Mouse (Mus musculus) heart, embryonic 13.5 days (tissue): ENCODE data around the gene Ovol1. TPM values are rescaled to one million over a fixed set of nuclear protein-coding genes. Genes with fewer than 3 reads are reported as not detected.

Experiments
- ATAC-seq: fragments of 200-750 bp; cut with Nextera tagmentation; 2 replicates; pipeline ENCODE4 v1.8.0; 2017; ENCODE audit warnings: moderate TSS enrichment; ENCODE audit not compliant: insufficient number of reproducible peaks, low FRiP score, low TSS enrichment; ENCODE audit errors: extremely low read depth
- H3K27ac ChIP-seq: fragments of 300-500 bp; sonication (generic); replicated peaks from 2 replicates; pipeline ENCODE4 v1.5.1; 2015; ENCODE audit warnings: moderate library complexity, mild to moderate bottlenecking, inconsistent platforms
- H3K27me3 ChIP-seq: fragments of 300-500 bp; sonication (generic); replicated peaks from 2 replicates; pipeline ENCODE4 v1.6.1; 2015; ENCODE audit warnings: mild to moderate bottlenecking, inconsistent platforms
- H3K36me3 ChIP-seq: fragments of 300-500 bp; sonication (generic); 2 replicates; pipeline ENCODE4 v1.6.1; 2015; ENCODE audit warnings: mild to moderate bottlenecking, inconsistent platforms
- H3K4me1 ChIP-seq: fragments of 300-500 bp; sonication (generic); 2 replicates; pipeline ENCODE4 v1.6.1; 2015; ENCODE audit warnings: inconsistent platforms
- H3K4me2 ChIP-seq: fragments of 300-500 bp; sonication (generic); 2 replicates; pipeline ENCODE4 v1.6.1; 2015; ENCODE audit warnings: inconsistent platforms, mild to moderate bottlenecking, moderate library complexity
- H3K4me3 ChIP-seq: fragments of 300-500 bp; sonication (generic); 2 replicates; pipeline ENCODE4 v1.5.1; 2015; ENCODE audit warnings: moderate library complexity, mild to moderate bottlenecking, inconsistent platforms
- H3K9ac ChIP-seq: fragments of 300-500 bp; sonication (generic); 2 replicates; pipeline ENCODE4 v1.6.1; 2015; ENCODE audit warnings: inconsistent platforms, mild to moderate bottlenecking, moderate library complexity
- H3K9me3 ChIP-seq: fragments of 300-500 bp; sonication (generic); 2 replicates; pipeline ENCODE4 v1.6.1; 2016; ENCODE audit warnings: inconsistent platforms
- WGBS: fragments of 180-500 bp; shearing (Covaris S2); methylation state at CpG from one replicate; pipeline ENCODE4 v1.1.7; 2015; ENCODE audit warnings: mixed read lengths; 5-methylcytosine and 5-hydroxymethylcytosine counted together
- polyA plus RNA-seq: library from polyadenylated mRNA; unstranded; fragments of >200 nt; fragmentation: Nextera tagmentation; extraction: Ambion mirVana; gene quantifications from 2 replicates; pipeline ENCODE4 v1.2.1, GENCODE M21; 2015

Ovol1 gene
- 0.07 and 0.13 TPM in 2 replicates for polyA plus RNA-seq

DNA sequence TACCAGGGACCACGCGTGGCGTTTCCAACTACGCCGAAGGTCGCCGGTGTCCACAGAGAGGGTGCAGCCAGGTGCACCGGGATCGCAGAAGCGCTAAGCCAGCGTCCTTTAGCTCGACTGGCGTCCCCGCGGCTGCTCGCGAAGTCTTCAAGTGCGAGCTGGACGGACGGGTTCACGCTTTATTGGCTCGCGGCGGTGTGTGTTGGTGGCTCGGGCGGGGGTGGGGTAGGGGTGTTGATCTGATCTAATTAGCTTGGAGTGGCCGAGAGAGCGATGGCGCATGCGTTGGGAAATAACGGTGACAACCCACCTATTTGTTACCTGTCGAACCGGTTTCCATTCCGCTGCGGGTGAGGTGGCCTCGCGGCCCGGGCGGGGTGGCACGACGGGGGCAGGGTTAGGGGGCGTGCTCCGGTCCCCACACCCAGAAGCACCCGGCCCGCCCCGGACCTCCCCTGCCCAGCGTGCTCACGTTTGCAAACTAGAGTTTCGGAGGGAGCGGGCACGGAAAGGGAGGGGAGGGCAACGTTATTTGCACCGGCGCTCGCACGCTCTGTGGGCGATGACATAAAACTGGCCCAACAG, at the start of gene Ovol1:
Ovol1 (minus strand) TSS at position 190 of the 585 bp plus-strand sequence.
- peak within 1 kb of the TSS; percentile 77 for H3K4me2 ChIP-seq
- peak within 1 kb of the TSS; percentile 71 for H3K9ac ChIP-seq
- peaks cover 20% of the 10 kb centered on the region for H3K4me1 ChIP-seq
- no peak for ATAC-seq
- under 1% methylated on average over 57 of the region's 57 CpGs for WGBS
- peaks cover 100% of the 10 kb centered on the region for H3K27me3 ChIP-seq
- no peaks in the 10 kb centered on the region for H3K9me3 ChIP-seq
- H3K4me3 ChIP-seq = peak within 1 kb of the TSS; percentile 53
- H3K27ac ChIP-seq = no peak within 1 kb of the TSS
- H3K36me3 ChIP-seq = no peaks in the 10 kb centered on the region

DNA sequence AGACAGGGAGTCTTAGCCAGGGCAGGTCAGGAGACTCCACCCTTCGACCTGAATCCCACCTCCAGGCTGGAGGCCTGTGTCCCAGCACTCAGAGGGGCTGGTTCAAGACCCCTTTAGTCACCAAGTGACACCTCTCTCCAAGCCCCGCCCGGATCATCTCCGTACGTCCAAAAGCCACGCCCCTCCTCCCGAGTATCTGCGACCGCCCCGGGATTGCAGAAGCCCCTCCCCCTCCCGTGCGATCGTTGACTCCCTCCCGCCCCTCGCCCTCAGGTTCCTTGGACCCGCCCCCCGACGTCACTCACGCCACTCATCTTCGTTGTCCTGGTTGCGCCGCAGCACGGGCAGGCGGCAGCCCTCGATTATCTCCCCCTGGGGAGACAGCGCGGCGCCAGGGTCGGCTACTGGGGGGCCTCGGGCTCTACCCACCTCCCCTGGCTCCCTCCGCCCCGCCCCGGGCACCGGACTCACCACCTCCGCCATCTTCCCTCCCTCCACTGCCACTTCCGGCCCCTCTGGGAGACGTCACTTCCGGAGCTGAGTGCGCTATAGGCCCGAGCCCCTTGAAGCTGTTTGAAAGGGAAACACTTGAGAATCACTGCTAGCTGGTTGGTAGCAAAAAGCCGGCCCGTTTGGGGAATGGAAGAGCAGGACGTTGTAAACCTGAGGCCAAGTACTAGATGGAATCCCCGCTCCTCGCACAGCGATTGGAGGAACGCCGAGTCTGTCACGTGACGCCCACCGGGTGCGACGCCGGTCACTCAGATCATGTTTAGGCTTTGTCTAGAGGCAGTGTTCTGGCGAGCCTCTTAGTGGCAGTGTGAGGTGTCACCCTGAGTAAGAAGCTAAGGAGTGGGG, 49.3 kb upstream of the Ovol1 start, which contains the start of gene Kat5:
Kat5 (minus strand) TSS at position 691 of the 858 bp plus-strand sequence.
- peak within 1 kb of the TSS; percentile 88 for H3K4me2 ChIP-seq
- peak within 1 kb of the TSS; percentile 86 for H3K9ac ChIP-seq
- peak; percentile 83 for ATAC-seq

DNA sequence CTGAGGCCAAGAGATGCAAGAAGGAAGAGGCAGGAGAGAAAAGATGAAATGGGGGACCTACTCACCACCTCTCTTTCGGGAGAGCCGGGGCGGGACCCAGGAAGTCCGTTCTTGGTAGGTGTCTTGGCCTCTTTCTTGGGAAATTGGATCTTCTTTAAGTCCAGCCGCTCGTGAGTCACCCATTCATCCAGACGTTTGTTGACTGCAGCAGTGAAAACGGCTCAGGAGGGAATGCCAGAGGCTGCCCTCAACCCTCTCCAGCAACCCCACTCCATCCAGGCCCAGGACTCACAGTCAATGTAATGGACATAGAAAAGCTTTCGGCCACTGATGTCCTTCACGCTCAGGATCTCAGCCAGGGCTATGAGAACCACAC, 48.7 kb upstream of the Ovol1 start:
- 0 out of 2 replicates have a peak, but pooled peaks have one; percentile 14 for ATAC-seq
- peak overlapping the region; percentile 71 for H3K4me3 ChIP-seq
- H3K4me2 ChIP-seq = peak overlapping the region; percentile 88
- peak overlapping the region; percentile 96 for H3K27ac ChIP-seq
- H3K27me3 ChIP-seq = peaks cover 4% of the 10 kb centered on the region; the same call in 1 of the 2 replicates
- peaks cover 27% of the 10 kb centered on the region for H3K4me1 ChIP-seq
- H3K9ac ChIP-seq = peak overlapping the region; percentile 86
- no peaks in the 10 kb centered on the region for H3K9me3 ChIP-seq
- WGBS = 53% methylated on average over 10 of the region's 10 CpGs
- peaks cover 49% of the 10 kb centered on the region for H3K36me3 ChIP-seq

More for the DNA sequence above, 49.3 kb upstream of the Ovol1 start, which contains the start of gene Kat5:
- Histone ChIP-seq H3K27me3 (peaks cover 4% of the 10 kb centered on the region; the same call in 1 of the 2 replicates), H3K4me3 (peak within 1 kb of the TSS; percentile 71), H3K36me3 (peaks cover 43% of the 10 kb centered on the region), H3K9me3 (no peaks in the 10 kb centered on the region), H3K27ac (peak within 1 kb of the TSS; percentile 96), H3K4me1 (peaks cover 27% of the 10 kb centered on the region)
- WGBS = 2% methylated on average over 52 of the region's 55 CpGs

GRCm38 (mm10) chr19:5608707-5609106, 48.3 kb upstream of the Ovol1 start:
- Histone ChIP-seq H3K9me3 (no peaks in the 10 kb centered on the region), H3K27ac (peak overlapping the region; percentile 96), H3K9ac (peak overlapping the region; percentile 86), H3K4me3 (peak overlapping the region; percentile 71), H3K36me3 (peaks cover 53% of the 10 kb centered on the region), H3K4me2 (peak overlapping the region; percentile 88), H3K4me1 (peaks cover 27% of the 10 kb centered on the region), H3K27me3 (peaks cover 4% of the 10 kb centered on the region; the same call in 1 of the 2 replicates)
- ATAC-seq = no peak
- 93% methylated on average over 13 of the region's 13 CpGs for WGBS

DNA sequence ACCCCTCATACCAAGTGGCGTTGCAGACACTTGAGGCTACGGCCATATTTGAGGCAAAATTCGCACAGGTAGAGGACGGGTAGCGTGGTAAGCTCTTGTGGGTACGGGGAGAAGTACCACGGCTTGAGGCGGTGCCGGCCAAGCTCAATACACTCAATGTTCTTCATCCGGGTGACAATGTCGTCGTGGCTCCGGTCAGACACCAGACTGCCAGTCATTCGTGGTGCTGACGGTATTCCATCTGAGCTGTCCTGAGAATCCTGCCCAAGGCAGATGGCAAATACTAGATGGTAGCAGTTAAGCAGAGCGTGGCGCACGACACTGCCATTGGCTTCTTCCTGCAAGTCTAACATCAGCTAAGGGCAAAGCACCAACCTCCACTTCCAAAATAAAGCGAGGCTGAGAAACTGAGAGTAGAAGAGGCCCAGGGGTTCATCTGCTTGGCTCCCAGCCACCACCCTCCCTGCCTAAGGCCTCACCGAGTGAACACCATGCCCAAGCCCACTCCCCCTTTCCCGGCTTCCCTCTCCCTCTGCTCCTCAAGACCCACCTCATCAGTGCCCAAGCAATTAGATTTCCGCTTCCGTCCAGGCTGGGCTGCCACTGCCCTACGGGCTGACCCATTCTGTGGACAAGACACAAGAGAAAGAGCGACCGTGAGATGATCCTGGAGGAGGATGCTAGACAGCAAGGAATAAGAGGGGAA, 47.4 kb upstream of the Ovol1 start:
- H3K4me1 ChIP-seq = peaks cover 35% of the 10 kb centered on the region
- H3K9ac ChIP-seq = no peak overlapping the region
- H3K27me3 ChIP-seq = no peaks in the 10 kb centered on the region
- peaks cover 62% of the 10 kb centered on the region for H3K36me3 ChIP-seq
- H3K27ac ChIP-seq = no peak overlapping the region
- ATAC-seq = no peak
- H3K4me3 ChIP-seq = no peak overlapping the region
- 94% methylated on average over 26 of the region's 26 CpGs for WGBS
- H3K4me2 ChIP-seq = no peak overlapping the region
- no peaks in the 10 kb centered on the region for H3K9me3 ChIP-seq

DNA sequence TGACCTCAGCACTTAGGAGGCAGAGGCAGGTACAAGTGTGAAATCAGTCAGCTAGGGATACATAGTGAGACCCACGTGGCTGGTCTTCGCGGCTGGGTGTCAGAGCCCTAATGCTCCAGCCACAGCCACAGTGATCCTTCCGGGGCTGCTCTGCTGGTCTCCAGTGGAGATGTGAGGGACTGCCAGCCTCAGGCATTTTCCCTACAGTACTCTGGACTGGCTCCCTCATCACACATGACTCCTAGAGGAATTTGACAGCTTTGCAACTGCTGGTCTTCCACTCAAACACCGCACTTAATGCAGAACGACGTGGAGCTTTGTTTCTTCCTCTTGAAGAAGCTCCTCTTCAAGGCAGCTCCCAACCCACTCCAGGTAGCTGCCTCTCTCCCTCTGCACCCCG, 45.8 kb upstream of the Ovol1 start:
- H3K9me3 ChIP-seq = no peaks in the 10 kb centered on the region
- no peak overlapping the region for H3K27ac ChIP-seq
- H3K4me3 ChIP-seq = no peak overlapping the region
- no peaks in the 10 kb centered on the region for H3K27me3 ChIP-seq
- H3K4me1 ChIP-seq = peaks cover 42% of the 10 kb centered on the region
- H3K9ac ChIP-seq = peak overlapping the region; percentile 33; the same call in 1 of the 2 replicates
- ATAC-seq = no peak
- no peak overlapping the region for H3K4me2 ChIP-seq
- 68% methylated on average over 8 of the region's 8 CpGs for WGBS
- peaks cover 64% of the 10 kb centered on the region for H3K36me3 ChIP-seq

DNA sequence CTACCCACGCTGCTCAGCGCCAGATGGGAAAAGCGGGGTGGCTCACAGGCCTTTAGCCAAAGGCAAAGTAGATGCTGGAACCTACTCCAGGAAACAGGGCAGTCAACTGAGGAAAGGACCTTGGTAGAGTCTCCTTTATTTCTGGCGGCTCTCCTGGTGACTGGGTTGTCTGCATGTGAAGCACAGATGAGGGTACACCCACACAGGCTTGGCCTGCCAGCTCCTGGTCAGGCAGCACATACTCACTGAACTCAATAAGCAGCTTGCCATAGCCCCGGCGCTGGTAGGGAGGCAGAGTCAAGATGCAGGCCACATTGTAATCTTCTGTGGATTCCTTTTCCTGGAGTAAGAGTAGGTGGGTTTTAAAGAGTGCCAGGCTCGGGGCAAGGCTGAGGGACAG, 44.7 kb upstream of the Ovol1 start:
- ATAC-seq = no peak
- H3K9me3 ChIP-seq = no peaks in the 10 kb centered on the region
- WGBS = 88% methylated on average over 7 of the region's 7 CpGs

DNA sequence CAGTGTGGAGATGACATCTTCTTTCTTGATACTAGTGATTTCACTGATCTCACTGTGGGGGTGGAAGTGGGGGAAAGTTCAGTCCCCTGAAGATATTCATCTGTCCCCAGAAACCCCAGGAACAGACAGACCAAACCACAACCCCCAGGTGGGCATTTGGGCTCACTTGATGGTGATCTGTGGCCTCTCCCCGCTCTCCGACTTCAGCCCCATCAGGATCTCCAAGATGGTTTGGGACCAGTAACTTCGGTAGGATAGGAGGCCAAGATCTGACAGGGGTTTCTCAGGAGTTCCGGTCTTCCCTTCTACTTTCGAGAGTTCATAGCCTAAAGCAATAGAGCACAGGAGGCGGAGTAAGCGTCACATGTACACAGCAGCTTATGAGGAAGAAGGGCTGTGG, 43.2 kb upstream of the Ovol1 start:
- H3K4me2 ChIP-seq = no peak overlapping the region
- peaks cover 26% of the 10 kb centered on the region for H3K4me1 ChIP-seq
- H3K4me3 ChIP-seq = no peak overlapping the region
- H3K36me3 ChIP-seq = peaks cover 60% of the 10 kb centered on the region
- H3K27me3 ChIP-seq = 0 out of 2 replicates have a peak, but pooled peaks cover 2% of the 10 kb centered on the region
- H3K9ac ChIP-seq = 0 out of 2 replicates have a peak overlapping the region, but pooled peaks have one; percentile 14
- no peak overlapping the region for H3K27ac ChIP-seq
- no peak for ATAC-seq
- no peaks in the 10 kb centered on the region for H3K9me3 ChIP-seq
- WGBS = 90% methylated on average over 7 of the region's 7 CpGs

More for the DNA sequence above, 44.7 kb upstream of the Ovol1 start:
- Histone ChIP-seq H3K4me1 (peaks cover 34% of the 10 kb centered on the region), H3K4me3 (no peak overlapping the region), H3K4me2 (no peak overlapping the region), H3K27me3 (no peaks in the 10 kb centered on the region), H3K36me3 (peaks cover 64% of the 10 kb centered on the region), H3K27ac (no peak overlapping the region), H3K9ac (peak overlapping the region; percentile 10; the same call in 1 of the 2 replicates)

DNA sequence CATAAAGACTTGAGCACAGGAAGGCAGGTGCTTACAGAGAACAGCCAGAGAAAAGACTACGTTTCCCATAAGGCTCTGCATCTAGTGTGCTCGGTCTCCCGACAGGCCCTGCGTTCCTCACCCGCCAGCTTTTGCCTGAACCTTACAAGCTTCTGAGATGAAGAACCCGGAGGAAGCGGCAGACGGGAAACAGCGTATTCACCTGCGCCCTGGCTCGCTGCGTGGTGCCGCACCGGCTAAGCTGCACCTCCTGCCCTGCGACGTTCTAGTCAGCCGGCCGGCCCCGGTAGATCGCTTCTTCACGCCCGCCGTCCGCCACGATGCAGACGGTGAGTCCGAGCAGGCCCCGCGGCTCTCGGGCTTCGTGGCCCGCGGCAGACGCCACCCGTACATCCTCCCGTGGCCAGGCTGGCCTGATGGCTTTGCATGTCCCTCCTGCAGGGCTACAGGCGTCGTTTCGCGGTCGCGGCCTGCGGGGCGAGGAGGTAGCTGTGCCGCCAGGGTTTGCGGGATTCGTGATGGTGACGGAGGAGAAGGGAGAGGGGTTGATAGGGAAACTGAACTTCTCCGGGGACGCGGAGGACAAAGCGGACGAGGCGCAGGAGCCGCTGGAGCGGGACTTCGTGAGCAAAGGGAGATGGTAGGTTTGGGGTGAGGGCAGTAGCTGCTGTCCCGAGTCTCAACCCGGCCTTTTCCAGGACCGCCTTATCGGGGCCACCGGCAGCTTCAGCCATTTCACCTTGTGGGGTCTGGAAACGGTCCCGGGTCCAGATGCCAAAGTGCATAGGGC, 41.5 kb upstream of the Ovol1 start, which contains the start of gene Rnaseh2c:
Rnaseh2c (plus strand) TSS at position 122 of the 790 bp plus-strand sequence.
- H3K27me3 ChIP-seq = peaks cover 9% of the 10 kb centered on the region; the same call in 1 of the 2 replicates
- H3K9me3 ChIP-seq = no peaks in the 10 kb centered on the region
- H3K27ac ChIP-seq = peak within 1 kb of the TSS; percentile 83
- H3K36me3 ChIP-seq = peaks cover 43% of the 10 kb centered on the region
- peak within 1 kb of the TSS; percentile 96 for H3K4me2 ChIP-seq
- H3K4me1 ChIP-seq = peaks cover 20% of the 10 kb centered on the region
- peak within 1 kb of the TSS; percentile 90 for H3K9ac ChIP-seq
- H3K4me3 ChIP-seq = peak within 1 kb of the TSS; percentile 81
- WGBS = under 1% methylated on average over 64 of the region's 64 CpGs
- peak; percentile 23; the same call in 1 of the 2 replicates for ATAC-seq

GRCm38 (mm10) chr19:5599224-5599623, 38.8 kb upstream of the Ovol1 start:
- WGBS = 65% methylated on average over 4 of the region's 4 CpGs

More at GRCm38 (mm10) chr19:5599224-5599623, 38.8 kb upstream of the Ovol1 start:
- no peak for ATAC-seq
- peaks cover 16% of the 10 kb centered on the region for H3K36me3 ChIP-seq
- H3K9ac ChIP-seq = no peak overlapping the region
- H3K4me1 ChIP-seq = peaks cover 15% of the 10 kb centered on the region
- H3K27me3 ChIP-seq = peaks cover 9% of the 10 kb centered on the region; the same call in 1 of the 2 replicates
- H3K9me3 ChIP-seq = no peaks in the 10 kb centered on the region
- no peak overlapping the region for H3K4me2 ChIP-seq
- H3K4me3 ChIP-seq = no peak overlapping the region
- no peak overlapping the region for H3K27ac ChIP-seq
